Mouse (Mus musculus) layer of hippocampus, adult 9-11 months (tissue): Measurements from ENCODE around the gene Acot12.

Experiments used
- DNase-seq: peaks from one replicate; pipeline ENCODE4 v3.0.0; 2022

Acot12 gene

GRCm38 (mm10) chr13:91827876-91828275 is 86.6 kb downstream of the Acot12 start:
- no peak for DNase-seq
